Mouse (Mus musculus) layer of hippocampus, adult 18-20 months (tissue): ENCODE results near the gene Ptpre. TPM values are rescaled to one million over a fixed set of nuclear protein-coding genes. Genes with fewer than 3 reads are reported as not detected.
"Not testable (repeated sequence)": the region's sequence is repeated elsewhere in the genome, so short reads cannot be mapped to it uniquely, and the experiment has no call there.

ENCODE experiments used
- DNase-seq, 2 experiments: peaks; one replicate each; pipeline ENCODE4 v3.0.0; 2022; ENCODE audit warnings: low spot score in 2 of 2
- total RNA-seq, 2 experiments: library from RNA; stranded (reverse); gene quantifications; 2 replicates each; pipeline ENCODE4 v1.2.3; 2021

Gene Ptpre
- total RNA-seq, 2 experiments from 2014 or later: 47.1 to 49.3 TPM

- DNase-seq: no peak
These were observed 65.0 kb downstream of the Ptpre start for GRCm38 (mm10) chr7:135602265-135602664.

DNA sequence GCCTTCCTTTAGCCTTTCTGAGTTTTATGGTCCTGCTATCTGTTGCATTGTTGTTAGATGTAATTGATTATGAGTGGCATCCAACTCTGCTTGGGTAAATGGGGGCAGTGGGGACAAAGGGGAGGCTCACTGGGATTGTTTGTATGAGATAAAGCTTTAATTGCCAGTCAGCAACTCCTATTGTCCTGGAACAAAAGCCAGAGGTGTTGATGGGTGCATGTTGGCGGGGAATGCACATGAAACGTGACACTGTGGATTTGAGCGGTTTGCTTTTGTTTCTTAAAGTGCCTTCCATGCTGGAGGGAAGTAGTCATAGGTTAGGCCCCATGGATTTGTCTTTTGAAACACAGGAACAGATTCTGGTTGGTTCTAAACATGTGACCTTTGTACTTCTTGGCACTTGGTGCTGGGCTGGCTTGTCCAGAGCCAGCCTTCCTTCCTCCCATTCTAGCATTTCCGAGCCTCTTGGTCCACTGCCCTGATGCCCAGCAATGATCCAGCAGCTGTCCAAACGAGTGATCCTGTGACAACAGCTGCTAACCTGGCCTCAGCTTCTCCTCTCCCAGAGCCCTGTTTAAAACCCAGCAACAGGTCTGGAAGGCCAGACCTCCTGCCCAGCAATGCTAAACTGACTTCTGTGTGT is 65.7 kb downstream of the Ptpre start:
- DNase-seq: no peak

GRCm38 (mm10) chr7:135605002-135605803 is 67.9 kb downstream of the Ptpre start:
- no peak for DNase-seq

- DNase-seq: no peak
These were observed 68.5 kb downstream of the Ptpre start for GRCm38 (mm10) chr7:135605804-135606072.

- DNase-seq: no peak
These were observed 70.9 kb downstream of the Ptpre start for GRCm38 (mm10) chr7:135608208-135608607.

DNA sequence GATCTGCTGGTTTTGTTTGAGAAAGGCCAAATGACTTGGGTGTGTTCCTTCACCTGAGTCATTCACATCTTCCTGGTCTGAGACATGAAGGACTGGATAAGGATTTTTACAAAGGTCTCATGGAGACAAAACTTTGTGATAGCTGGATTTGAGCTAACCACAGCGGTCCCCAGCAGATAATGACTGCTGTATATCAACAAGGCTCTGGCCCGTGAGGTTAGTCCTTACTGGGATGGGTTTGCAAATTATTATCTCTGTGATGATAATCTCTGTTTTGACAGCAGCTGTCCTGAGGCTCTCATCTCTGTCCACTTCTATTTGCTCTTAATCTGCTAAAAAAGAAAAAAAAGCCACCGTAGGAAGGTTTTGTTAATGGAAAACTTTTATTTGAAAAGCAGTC is 71.7 kb downstream of the Ptpre start:
- DNase-seq: no peak

- DNase-seq: peak in 1 of 2 experiments; percentile 37
These were observed 72.4 kb downstream of the Ptpre start for GRCm38 (mm10) chr7:135609655-135610054.

DNA sequence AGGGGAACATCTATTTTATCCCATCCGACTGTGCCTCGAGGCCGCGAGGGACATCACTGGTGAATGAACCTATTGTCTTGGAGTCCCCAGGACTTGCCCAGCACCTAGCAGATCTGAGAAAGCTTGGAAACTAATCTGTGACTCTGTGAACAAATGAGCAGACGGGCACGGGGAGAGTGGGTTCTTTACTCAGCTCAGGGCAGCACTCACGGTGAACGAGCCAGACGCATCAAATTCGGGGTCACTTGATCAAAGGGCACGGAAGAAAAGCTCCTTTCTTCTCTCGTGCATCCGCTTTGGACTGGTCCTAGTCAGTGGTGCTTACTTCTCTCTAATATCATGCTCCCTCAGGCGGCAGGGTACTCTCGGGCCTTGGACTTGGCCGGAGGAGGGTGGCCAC is 75.0 kb downstream of the Ptpre start:
- no peak for DNase-seq

- DNase-seq: no peak
These were observed 75.5 kb downstream of the Ptpre start for GRCm38 (mm10) chr7:135612801-135613200.

DNA sequence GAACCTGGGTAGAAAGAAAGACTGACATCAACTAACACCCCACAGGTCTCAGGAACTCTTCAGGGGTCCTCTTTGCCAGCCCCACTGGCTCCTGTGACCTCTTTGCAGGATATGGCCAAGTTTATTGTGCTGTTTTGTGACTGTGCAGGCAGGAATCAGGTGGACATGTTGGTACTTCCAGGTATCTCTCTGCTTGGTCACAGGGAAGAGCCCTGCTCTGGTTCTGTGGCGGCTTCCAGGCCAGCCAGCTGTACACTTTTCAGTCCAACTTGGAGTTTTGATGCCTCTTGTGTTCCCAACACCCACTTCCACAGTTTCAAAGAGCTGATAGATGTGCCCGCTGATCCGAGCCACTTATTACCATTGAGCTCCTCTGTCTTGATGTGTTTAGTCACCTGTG is 76.1 kb downstream of the Ptpre start:
- no peak for DNase-seq

DNA sequence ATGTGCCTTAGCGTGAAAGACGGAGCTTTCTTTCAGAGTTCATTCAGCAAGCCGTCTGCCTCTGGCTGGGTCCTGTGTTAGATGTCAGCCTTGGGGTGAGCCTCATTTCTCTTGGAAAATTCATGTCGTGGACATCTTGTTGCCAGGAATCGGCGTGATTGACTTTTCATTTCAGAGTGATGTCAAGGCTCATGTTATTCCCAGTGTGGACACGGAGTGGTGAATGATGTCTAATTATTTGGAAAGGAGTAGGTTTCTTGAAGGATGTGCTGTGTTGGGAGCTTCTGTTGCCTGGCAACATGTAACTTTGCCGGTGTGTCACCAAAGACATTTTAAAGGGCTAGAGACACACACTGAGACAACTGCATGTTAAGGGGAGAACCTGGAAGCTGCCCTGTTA is 77.6 kb downstream of the Ptpre start:
- no peak for DNase-seq

- not testable (repeated sequence) for DNase-seq
These were observed 79.2 kb downstream of the Ptpre start for GRCm38 (mm10) chr7:135616479-135616878.

DNA sequence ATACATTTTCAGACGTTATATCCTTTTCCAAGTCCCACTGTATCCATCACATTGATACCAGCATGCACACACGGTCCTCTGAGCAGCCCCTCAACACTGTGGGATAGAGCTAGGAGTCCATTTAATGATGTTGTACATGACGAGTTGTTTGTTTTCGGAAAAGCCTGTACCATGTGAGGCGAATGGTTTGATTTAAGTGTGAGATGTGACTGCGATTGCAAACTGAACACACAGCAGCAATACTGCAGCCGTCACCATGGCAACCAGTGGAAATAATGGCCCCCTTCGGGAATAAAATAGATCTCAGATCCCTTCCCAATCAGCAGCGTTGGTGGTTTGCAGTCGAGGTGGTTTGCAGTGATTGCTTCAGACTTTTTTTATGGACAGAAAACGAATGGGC is 80.5 kb downstream of the Ptpre start:
- DNase-seq: peak; percentile 59 to 72

- DNase-seq: no peak
These were observed 84.4 kb downstream of the Ptpre start for GRCm38 (mm10) chr7:135621649-135622048.

DNA sequence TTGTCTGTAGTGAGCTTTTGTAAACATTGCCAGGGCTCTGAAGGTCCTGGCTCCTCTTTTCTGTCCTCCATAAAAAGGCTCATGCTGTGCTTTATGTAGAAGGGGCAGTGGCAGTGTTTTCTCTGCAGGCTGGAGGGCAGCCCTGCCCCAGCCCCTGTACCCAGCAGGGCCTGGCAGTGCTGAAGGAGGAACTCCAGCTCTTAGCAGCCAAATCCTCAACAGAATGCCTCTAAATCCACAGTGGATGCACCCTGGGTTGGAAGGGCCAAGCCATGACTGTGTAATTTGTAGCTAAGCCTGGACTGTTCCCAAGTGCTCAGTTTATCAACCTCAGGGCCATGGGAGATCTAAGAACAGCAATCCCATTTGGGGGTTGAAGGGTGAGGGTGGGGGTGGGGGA is 85.0 kb downstream of the Ptpre start:
- no peak for DNase-seq

DNA sequence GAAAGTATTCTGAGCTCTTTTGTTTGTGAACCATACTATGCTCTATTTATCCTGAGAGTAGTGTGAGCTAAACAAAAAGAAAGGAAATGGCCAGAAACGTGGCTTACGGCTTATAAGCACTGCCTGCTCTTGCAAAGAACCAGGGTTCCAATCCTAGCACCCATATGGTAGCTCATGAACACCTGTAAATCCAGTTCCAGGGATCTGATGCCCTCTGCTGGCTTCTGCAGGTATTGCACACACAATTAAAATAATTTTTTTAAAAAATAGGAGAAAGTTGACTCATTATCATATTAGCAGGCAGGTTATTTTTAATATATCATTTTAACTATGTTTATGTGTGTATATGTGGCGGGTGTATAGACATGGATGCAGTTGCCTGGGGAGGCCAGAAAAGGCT is 87.6 kb downstream of the Ptpre start:
- no peak for DNase-seq

DNA sequence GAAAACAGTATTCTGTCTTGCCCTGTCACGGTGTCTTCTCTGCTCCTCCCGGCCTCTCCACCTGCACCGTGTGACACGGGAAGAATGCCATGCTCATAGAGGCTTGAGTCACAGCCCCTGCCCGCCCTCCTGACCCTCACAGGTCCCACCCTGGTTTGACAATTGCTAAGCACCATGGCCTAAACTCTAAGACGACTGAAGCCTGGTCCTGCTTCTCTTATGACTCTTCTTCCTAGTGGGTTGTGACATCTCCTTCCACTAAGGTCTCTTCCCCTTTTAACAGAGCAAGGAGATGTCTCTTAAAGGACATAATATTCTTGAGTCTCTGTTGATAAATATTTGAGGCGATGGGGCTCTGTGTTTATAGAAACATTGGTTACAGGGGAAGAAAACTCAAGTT is 91.1 kb downstream of the Ptpre start:
- no peak for DNase-seq

- no peak for DNase-seq
These were observed 91.7 kb downstream of the Ptpre start for GRCm38 (mm10) chr7:135629019-135629418.

- peak in 1 of 2 experiments; percentile 86 for DNase-seq
These were observed 94.7 kb downstream of the Ptpre start for GRCm38 (mm10) chr7:135631776-135632552.

GRCm38 (mm10) chr7:135632716-135633258 is 95.5 kb downstream of the Ptpre start:
- no peak for DNase-seq

DNA sequence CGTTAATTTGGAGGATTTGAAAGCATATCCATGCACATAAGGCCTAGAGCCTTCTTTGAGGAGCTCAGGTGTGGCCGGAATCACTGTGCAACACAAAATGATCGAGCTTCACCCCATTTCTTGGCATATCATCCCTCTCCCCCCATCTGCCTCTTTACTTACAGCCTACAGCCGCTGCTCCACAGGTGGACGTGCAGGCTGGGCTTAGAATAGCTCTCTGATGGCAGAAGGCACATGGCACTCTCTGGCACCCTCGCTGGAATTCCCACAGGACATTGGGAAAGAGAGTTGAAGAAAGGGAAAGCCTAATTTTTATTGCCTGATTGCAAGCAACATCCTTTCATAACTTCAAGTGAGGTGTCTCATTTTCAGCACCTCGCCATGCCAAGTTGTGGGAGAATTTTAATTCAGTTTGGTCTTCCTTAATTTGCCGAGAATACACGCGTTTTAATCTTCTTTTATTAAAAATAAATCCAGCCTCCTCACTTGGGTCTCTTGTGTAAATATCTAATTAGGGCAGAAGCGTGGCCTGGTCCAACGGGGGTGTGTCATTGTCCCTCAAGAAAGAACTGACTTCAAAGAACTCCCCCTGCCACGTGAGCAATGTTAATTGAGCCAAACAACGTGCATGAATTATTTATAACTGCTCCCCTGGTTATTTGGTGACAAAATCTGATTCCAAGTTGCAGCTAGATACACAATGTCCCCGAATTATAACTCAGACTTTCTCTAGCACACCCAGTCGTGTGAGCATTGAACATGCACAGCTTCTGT is 97.8 kb downstream of the Ptpre start:
- peak in 1 of 2 experiments; percentile 34 for DNase-seq
